Mouse (Mus musculus): Measurements from ENCODE around the gene Jsrp1.

Gene Jsrp1

DNA sequence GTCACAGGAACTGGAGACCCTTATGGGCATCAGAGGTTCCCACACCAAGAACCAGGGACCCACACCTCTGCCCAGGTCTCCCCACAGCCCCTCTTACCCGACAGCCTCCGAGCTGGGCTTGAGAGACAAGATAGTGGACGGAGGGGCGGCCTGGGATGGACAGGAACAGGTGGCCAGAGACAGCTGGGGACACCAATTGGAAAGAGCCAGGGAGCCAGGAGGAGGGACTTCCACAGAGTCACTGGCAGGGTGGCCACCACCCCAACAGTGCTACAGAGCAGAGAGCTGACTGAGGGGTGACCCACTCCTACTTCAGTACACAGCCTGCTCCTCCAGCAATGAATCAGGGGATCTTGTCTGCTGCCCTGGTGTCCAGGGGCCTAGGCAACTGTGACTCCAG, at the start of gene Jsrp1:
TSS of gene Jsrp1 (minus strand) at position 133 of the 400 bp plus-strand sequence.
- DNase-seq (ENCODE audit: extremely low spot score, low read depth, low spot score), result no peak

DNA sequence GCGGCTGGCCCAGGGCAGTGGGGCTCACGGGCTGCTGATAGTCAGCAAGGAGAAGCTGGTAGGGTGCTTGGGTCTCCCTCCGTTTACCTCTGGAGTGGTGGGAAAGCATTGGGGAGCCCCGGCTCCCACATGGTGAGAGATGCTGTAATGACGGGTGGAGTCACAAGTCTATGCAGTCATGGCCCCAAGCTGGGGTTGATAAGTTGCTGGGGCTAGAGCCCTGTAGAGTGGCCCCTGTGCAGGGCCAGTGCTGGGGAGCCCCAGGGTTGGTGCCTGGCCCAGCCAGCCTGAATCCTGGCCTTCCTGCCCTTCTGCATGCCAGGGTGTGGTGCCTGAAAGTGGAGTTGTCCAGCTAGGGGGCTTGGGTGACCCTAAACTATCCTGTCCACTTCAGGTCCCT, 49.0 kb upstream of the Jsrp1 start:
- no peak for DNase-seq (ENCODE audit: extremely low spot score, low read depth, low spot score)

DNA sequence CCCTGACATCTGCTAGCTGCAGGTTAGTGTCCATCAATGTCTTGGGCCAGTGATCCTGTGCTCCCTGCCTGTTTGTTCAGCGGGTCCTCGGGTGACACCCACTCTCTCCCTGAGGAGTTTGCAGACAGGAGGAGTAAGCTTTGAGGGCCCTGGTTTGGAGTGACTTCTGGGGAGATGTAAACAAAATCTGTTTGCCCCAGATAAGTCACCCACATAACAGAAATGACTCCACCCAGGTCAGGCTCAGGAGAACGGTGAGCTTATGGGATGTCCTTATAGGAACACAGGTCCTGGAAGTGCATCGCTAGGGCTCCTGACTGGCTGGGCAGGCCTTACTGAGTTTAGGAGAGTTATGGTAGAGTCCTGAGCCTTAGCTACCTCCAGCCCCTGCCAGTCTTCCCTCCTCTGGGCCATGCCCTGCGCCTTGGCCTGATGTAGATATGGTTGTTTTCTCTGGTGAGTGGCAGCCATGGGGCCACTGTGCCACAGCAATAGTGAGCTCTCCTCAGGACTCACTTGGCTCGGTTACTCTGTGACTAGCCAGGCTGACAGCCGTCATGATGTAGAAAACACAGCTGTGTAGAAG, 45.1 kb upstream of the Jsrp1 start:
- no peak for DNase-seq (ENCODE audit: extremely low spot score, low read depth, low spot score)

DNA sequence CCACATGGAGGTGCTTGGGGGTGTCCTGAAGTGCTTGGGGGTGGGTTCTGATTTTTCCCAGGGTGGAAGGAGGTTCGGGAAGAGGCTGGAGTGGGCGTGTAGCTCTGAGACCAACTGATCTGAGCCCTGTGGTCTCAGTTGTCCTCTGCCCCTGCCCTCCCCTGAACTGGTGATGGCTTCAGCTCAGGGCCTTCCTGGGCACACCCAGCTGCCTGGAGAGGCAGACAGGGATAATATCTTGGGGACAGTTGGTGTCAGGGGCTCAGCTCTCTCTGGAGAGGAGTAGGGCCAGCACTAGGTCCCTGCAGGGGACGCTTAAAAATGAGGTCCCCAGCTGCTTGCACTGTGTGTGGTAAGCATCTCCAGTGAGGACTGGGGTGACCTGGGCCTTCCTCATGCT, 44.5 kb upstream of the Jsrp1 start:
- DNase-seq (ENCODE audit: extremely low spot score, low read depth, low spot score), result no peak

DNA sequence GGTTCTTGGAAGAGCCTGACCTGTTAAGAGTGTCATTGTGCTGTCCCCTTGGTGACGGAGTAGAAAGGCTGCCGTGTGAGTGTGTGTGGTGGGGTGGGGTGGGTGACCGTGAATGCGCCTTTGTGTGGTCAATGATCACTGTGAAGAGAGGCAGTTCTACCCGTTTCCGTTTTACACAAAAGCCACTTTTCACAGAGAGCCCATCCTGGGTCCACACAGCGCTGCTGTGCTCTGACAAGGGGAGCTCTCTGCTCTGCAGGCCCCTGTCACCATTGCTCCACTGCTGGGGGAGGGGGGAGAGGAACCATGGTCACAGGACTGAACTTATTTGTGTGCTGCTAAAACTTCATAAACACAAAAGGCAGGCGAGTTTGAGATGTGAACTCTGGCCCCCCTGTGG, 44.1 kb upstream of the Jsrp1 start:
- DNase-seq (ENCODE audit: extremely low spot score, low read depth, low spot score), result no peak

DNA sequence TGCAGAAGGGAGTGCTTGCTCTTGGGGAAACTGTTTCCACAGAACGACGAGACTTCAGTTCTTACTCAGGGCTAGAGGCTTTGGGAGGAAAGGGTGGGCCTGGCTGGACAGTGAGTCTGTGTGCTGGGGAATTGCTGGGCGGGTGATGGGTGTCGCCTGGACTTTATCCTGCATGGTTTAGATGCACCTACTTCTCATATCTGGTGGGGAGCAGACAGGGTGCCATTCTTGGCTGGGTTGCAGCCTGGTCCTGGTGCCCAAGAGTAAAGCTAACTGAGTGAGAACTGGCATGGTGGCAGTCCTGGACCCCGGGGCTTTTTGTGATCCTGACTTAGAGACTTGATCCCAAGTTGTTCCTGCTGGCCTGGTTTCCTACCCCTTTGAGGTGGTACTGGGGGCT, 43.6 kb upstream of the Jsrp1 start:
- DNase-seq (ENCODE audit: extremely low spot score, low read depth, low spot score), result no peak

DNA sequence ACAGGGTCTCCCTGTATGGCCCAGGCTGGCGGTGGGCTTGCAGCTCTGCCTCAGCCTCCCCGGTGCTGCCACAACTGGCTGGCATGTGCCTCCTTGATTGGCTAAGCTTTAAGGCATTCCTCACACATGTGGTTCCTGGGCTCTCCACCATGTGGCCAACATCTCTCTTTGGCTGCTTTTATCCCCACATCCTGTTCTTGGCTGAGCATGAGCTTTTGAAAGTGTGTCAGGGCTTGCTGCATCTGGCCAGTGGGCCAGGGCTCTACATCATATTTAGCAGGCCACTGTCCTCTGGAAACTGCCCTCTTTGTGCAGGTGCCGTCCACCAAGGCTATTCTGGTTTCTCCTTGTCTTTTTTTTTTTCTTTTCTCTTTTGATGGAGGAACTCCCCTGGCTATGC, 43.0 kb upstream of the Jsrp1 start:
- DNase-seq (ENCODE audit: extremely low spot score, low read depth, low spot score), result no peak

DNA sequence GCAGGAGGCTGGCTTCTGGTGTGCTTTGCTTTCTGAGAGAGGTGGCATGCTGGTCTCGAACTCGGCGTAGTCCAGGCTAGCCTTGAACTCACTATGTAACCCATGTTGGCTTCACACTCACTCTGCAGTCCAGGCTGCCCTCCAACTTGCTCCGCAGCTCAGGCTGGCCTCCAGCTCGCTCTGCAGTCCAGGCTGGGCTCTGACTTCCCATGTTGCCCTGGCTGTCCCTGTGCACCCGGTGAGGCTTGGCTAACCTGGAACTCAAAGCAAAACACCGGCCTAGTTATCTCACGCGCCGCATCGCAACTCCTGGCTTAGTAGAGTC, 42.4 kb upstream of the Jsrp1 start:
- DNase-seq (ENCODE audit: extremely low spot score, low read depth, low spot score), result no peak

DNA sequence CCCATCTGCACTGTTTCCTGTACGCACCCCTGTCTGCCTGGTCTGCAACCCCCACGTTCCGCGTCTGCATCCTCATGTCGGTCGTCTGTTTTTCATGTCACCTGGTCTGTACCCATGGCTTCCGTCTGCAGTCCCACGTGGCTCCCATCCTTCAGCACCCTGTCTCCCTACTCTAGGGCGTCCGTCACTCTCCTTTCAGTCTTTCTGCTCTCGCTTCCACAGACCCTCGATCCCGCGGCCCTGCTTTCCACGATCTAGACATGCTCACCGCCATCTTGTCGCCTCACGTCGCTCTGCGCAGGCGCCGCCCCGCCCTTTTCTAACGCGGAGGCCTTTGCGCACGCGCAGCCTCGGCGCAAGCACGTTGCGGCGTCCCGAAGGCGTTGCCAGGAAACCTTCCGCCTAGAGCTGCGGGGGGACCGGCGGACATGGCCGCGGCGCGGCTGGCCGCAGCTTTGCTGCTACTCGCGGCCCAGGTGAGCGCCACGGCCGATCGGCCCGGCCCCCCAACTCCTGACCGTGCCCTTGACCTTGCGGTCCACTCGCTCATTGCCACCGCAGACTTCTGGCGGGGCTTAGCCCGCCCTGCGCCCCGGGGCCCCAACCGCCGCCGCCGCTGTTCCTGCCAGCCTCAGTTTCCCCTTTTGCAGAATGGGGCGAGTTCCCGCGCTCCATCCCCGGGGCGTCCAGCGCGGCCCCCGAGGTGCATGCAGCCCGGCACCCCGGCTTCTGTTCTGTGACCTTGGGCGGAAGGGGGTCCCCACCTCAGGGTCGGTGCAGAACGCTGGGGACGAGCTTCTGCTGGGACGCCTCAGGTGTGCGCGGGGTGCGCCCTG, 41.8 kb upstream of the Jsrp1 start, which contains the start of the genes Lsm7 and Sppl2b:
TSS of gene Lsm7 (minus strand) at position 297 of the 836 bp plus-strand sequence.
TSS of gene Sppl2b (plus strand) at position 363 of the 836 bp plus-strand sequence.
- peak; percentile 83 for DNase-seq (ENCODE audit: extremely low spot score, low read depth, low spot score)

DNA sequence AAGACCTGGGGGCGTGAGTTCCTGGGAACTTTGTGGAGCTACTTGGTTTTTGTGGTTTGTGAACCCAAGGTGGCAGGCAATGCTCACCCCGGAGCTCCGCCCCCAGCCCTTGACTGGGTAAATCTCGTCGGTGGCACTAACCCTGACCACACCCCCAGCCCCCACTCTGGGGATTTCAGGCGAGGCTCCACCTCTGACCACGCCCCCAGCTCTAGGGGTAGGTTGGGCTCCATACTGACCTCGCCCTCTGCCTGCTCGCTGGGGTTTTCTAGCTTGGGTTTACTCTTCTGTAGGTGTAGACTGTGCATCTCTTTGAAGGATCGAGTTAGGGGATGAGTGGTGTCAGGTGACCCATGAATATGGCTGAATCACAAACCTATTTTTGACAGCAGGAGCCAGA, 35.3 kb upstream of the Jsrp1 start:
- DNase-seq (ENCODE audit: extremely low spot score, low read depth, low spot score), result no peak

DNA sequence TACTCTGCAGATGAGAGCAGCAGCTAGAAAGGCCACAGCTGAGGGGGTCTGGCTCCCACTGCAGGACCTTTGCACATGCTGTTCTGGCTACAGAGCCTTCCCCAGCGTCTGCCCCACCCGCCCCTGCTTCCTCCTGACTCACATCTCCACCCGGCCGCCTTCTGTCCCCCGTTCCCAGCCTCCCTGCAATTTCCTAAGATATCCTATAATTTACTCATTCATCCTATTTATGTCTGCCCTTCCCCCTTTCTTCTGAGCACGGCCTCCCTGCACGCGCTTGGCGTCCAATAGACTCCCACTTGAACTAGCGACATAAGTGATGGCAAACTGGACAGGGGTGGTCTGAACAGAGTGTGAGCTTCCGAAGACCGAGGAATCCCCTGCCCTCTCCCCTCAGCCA, 32.4 kb upstream of the Jsrp1 start:
- DNase-seq (ENCODE audit: extremely low spot score, low read depth, low spot score), result no peak

DNA sequence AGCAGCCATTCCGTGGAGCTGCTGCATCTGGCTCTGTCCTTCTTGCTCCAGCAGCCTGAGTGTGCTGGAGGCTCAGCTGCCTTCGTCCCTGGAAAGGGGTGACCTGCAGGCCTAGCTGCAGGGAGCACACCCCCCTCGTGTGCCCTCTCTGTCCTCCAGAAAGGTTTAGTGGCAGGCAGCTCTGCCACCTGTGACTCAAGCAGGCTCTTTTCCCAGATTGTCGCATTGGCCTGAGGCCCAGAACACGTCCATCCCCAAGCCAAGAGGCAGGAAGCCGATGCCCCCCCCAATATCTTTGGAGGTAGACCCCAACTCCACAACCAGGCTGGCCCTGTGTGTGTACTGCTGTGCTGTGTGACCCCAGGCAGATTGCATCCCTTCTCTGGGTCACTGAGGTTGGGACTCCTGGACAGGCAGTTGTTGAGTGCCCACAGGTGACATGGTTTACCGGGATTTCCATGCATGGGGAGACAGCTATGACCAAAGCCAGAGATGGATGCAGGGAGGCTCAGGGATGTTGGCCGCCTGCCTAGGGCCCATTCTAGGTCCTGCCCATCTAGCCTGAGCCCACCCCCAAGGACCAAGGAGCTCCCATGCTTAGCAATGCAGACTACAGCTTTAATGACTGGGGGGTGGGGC, 31.9 kb upstream of the Jsrp1 start:
- no peak for DNase-seq (ENCODE audit: extremely low spot score, low read depth, low spot score)

DNA sequence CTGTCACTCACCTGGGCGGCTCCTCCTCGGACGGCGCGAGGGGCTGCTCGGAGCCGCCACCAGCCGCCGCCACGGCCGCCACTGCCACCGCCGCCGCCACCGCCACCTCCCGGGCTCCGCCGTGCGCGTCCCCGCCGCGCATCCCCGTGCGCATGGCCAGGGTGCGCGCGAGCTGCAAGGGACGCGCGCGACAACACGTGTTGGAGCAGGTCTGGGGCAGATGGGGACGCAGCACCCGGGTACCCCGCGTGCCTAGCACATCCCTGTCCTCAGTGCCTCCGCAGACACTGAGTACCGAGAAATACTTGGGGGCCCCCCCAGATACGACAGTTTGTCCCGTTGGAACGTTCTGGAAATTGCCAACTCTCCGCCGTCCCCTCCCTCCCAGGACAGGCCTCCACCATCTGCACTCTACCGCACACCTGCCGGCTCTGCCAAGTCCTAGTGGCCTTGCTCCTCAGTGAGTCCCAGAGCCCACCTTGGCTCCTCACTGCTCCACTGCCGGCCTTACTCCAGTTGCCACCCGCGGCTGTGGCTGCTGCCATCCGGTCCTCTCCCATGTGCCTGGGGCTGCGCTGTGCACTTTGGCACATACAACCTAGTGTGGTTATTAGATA, 30.7 kb upstream of the Jsrp1 start, which contains the start of gene Lingo3:
TSS of gene Lingo3 (minus strand) at position 109 of the 617 bp plus-strand sequence.
- DNase-seq (ENCODE audit: extremely low spot score, low read depth, low spot score), result no peak

DNA sequence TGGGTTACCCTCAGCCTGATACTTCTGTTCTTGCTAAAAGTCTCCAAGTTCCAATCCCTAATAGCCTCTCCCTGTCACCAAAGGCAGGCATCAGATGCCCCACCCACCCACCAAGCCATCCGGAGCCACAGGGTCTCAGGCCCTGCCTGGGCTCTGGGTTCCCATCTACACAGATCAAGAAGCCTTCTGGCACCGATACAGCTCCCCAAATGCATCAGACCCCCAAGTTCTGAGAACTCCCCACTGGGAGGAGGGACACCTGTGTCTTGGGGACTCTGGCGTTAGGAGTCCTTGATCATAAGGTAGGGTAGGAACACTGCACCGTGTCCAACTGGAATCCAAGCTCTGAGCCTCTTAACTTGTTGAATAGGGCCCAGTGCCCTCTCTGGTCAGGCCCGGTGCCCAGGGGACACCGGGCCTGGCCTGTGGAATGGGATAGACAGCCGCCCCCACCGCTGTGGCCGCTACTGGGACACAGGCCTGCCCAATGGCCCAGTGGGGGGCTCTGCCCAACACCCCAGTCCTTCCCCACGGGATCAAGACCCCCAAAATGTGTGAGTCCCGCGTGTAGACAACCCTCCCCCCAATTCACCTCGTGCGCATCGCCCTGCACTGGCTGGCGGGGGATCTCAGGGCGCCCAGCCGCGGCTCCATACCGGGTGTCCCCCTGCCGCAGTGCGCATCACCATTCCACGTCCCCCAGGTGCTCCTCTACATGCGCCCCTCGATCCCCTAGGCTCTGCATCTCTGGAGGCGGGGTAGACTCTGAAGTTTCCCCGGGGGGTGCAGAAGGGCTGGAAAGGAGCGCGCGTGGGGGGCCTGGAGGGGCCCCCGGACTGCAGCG, 30.0 kb upstream of the Jsrp1 start:
- no peak for DNase-seq (ENCODE audit: extremely low spot score, low read depth, low spot score)

DNA sequence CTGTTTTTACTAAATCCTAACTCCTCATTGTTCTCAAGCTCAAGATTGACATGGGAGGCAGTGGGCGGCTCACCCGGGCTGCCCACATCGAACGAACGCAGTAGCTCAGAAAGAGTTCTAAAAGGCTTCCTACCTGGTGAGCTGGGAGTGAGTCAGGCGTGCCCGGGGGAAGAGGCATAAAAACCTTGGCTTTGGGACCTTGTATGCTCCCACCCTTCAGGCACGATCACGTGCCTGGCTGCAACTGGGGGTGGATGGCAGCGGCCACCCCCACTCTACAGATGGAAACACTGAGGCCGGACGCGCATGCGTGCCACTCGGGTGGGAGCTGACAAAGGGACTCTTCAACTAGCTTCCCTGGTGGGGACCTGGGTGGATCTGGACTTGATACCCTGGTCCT, 29.0 kb upstream of the Jsrp1 start:
- no peak for DNase-seq (ENCODE audit: extremely low spot score, low read depth, low spot score)

DNA sequence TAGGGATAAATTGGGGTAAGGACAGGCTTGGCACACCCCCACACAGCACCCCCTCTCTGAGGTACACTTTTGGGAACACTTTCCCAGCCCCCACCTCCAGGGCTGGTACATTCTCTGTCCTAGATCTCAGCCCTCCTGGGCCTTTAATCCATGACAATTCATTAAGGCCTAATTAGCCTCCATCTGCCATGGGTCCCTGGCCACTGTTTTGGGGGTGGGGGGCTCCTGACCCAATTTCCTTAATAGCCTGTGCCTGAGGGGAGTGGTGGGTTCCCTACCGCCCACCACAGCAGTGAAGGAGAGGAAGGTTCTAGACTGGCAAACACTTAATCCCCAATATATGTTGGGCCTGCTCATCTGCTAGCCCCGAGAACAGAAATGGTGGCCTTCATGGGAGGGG, 28.4 kb upstream of the Jsrp1 start:
- DNase-seq (ENCODE audit: extremely low spot score, low read depth, low spot score), result no peak

DNA sequence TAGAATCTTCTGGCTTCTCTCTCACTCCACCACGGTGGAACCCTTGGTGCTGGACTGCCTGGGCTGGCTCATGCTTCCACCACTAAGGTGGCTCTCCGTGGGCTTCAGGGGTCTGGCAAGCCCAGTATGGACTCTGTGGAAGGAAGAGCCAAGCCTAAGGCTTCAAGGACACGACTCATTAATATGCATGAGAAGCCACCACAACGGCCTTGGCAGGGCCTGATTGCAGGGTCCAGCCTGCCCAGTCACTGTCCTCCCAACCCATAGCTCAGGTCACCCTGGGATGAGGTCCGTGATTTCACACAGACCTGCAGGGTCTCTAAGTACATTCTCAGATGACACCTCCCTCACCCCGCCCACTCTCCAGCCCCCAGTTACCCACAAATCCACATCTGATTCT, 26.6 kb upstream of the Jsrp1 start:
- no peak for DNase-seq (ENCODE audit: extremely low spot score, low read depth, low spot score)

DNA sequence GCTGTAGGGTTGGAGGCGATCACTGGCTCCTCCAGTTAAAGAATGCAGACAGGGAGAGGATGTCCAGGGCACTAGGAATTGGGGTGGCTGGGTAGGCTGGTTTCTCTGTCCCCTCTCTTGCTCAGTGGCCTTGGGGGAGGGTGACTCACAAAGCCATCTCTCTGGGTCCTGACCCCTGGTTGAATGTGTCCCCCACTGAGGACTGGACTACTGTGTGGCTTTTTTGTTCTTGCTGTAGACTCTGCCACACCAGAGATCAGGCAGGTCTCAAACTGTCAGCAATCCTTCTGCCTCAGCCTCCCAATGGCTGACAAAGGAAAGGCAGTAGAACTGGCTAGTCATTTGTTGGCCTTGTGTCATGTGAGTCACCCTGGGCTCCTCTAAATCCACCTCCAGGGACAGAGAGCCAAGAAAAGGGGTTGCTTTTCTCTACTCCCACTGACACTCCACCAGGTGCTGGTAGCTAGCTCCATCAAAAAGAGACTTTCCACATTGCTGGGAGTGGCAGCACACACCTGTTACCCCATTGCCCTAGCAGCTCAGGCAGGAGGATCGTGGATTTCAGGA, 25.1 kb upstream of the Jsrp1 start:
- no peak for DNase-seq (ENCODE audit: extremely low spot score, low read depth, low spot score)

DNA sequence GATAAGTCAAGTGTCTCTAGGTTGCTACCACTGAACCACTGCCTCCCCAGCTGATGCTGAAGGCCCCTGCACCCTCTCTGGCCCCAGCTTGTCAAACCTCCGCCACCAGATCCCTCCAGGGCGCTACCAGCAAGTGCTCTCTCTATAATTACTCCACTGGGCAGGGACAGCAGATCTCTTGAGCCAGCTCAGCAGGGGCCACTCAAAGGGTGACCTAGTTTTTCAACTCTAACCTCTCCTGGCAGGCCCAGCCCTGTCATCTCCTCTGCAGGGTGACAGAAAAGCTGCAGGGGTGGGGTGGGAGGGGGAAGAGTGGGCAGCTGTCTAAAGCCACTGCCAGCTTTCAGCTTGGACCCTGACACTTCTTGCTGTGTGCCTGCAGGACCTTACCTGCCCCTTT, 24.5 kb upstream of the Jsrp1 start:
- DNase-seq (ENCODE audit: extremely low spot score, low read depth, low spot score), result no peak

DNA sequence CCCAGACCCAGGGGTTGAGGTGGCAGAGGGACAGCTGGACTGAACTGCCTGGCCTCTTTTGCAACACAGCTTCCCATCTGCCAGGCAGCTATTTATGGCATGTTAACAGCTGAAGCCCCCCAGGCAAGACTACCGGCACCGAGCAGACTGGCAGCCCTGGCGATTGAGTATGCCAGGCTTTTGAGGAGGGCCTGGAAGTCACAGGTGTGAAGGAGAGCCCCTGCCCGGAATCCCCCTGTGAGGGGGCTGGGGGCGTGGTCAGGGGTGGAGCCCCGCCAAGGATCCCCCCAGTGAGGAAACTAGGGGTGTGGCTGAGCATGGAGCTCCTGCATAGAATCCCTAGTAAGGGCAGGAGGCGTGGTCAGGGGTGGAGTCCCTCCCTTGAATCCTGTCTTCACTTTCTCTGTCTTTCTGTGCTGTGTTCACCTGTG, 23.7 kb upstream of the Jsrp1 start:
- DNase-seq (ENCODE audit: extremely low spot score, low read depth, low spot score), result no peak

Measured in hindlimb bud, embryonic 11.5 days (tissue).